Mouse (Mus musculus) lung, adult 2 months (tissue): Measurements from ENCODE around the gene Zbtb20.

Experiments used
- CTCF ChIP-seq: fragments of 200-500 bp; IDR thresholded peaks from 2 replicates; pipeline ENCODE4 v1.5.1; 2011; ENCODE audit warnings: mild to moderate bottlenecking, low read length, control low read depth; ENCODE audit not compliant: insufficient read depth
- POLR2A ChIP-seq: fragments of 200-500 bp; IDR thresholded peaks from 2 replicates; pipeline ENCODE4 v1.6.1; 2011; ENCODE audit warnings: low read depth, mild to moderate bottlenecking, control low read depth, low read length, borderline replicate concordance; ENCODE audit errors: extremely low read depth

DNA sequence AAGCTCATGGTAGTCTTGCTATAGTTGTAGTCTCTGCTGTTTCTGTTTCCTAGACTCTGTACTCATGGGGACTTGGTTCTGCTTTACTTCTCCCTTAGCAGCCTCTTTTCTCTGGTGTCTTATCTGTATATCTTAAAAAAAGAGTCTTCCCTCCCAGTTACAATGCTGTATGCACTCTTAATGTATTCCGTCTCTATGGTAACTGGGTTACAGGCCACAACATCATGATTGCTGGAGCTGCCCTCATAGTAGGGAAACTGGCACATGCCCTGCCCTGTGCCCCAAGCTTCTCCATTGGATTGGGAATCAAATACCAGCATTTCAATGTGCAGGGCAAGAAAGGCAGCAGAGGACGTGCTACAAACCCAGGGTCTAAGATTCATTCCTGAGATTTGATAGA is 567.4 kb downstream of the Zbtb20 start:
- TF ChIP-seq CTCF (no peak), POLR2A (no peak)
